Mouse (Mus musculus) right cerebral cortex, postnatal 36 days (tissue): ENCODE results near the gene Map3k7cl.

Source experiments
- DNase-seq, 2 experiments: peaks; one replicate each; pipeline ENCODE4 v3.0.0; 2022; ENCODE audit warnings: low spot score in 2 of 2, mixed read lengths in 1 of 2

The Map3k7cl gene

DNA sequence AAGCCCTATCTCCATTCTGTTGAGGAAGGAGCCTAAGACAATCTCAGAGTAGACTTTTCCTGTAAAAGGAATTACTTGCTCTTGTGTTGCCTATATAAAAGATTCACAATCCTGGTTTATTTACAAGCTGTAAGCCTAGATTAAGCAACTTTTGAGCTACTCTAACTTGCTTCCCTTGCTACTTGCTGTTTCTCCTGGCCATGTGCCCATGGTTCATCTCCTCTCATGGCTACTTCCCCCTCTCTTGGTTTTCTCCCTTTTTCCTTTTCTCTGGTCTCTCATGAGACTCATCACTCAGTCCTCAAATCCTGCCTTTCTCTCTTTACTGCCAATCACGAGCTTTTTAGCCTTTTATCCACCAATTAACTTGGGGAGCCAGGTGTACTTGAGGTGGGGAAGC lies 85.0 kb downstream of the Map3k7cl start:
- no peak for DNase-seq

DNA sequence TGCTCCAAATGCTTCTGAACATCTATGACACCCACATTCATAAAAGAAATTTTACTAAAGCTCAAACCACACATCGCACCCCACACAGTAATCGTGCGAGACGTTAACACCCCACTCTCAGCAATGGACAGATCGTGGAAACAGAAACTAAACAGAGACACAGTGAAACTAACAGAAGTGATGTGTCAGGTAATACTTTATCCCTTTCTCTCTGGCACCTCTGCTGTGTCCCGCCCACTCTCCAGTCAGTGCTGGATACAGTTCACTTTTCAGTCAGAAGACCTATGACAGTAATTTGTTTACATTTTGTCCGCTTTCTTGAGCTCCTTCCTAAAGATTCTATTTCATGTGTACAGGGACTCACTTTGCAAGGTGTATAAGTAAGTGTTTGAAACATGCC lies 89.1 kb downstream of the Map3k7cl start:
- no peak for DNase-seq

DNA sequence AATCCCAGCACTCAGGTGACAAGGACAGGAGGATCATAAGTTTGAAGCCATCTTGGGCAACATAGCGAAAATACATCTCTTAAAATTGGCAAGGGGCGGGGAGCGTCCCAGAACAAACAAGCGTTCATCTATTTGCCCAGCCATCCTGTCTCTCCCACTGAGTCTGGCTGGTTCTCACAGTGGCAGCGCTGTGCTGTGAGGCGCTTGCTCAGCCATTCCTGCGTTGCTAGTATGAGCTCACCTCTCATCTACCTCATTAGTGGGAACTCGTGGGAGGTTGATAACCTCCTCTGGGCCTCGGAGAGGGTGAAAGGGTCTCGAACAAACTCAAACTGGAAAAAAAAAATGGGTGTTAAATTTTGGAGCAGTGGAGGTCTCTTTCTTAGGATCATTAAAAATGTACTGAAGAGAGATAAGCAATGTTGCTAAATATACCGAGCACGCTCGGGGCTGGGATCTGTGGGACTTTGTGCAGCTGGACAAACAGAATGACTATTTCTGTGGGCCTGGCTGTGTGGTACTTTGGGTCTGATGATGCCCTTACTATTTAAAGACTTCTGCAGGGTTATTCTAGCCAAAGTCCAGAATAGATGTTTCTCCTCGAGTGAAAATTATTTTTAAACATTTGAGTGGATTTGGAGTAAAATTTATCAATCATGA lies 91.1 kb downstream of the Map3k7cl start:
- no peak for DNase-seq
